Mouse (Mus musculus) heart, postnatal 0 days (tissue): ENCODE measurements at regions not wholly inside any gene's neighbourhood (a gene's known extent, or its start where the extent isn't known, plus 50 kb on each side); places are given as distances from the start of the nearest gene placed in this dataset.

Experiments used
- ATAC-seq: fragments of 200-750 bp; cut with Nextera tagmentation; 2 replicates; pipeline ENCODE4 v1.8.0; 2017; ENCODE audit warnings: low read depth, moderate number of reproducible peaks, moderate library complexity; ENCODE audit not compliant: insufficient read depth
- DNase-seq: peaks from one replicate; pipeline ENCODE4 v3.0.0-alpha.2; 2016; ENCODE audit warnings: low spot score
- H3K27ac ChIP-seq: fragments of 300-500 bp; sonication (generic); 2 replicates; pipeline ENCODE4 v1.5.1; 2014; ENCODE audit warnings: low read depth, mild to moderate bottlenecking
- H3K27me3 ChIP-seq: fragments of 300-500 bp; sonication (generic); 2 replicates; pipeline ENCODE4 v1.6.1; 2014; ENCODE audit warnings: low read length, mixed read lengths; ENCODE audit not compliant: control insufficient read depth, insufficient read depth
- H3K36me3 ChIP-seq: fragments of 300-500 bp; sonication (generic); replicated peaks from 2 replicates; pipeline ENCODE4 v1.6.1; 2014; ENCODE audit warnings: low read length, mixed read lengths; ENCODE audit not compliant: control insufficient read depth, insufficient read depth
- H3K4me1 ChIP-seq: fragments of 300-500 bp; sonication (generic); 2 replicates; pipeline ENCODE4 v1.6.1; 2014; ENCODE audit warnings: antibody characterized with exemption; ENCODE audit not compliant: control insufficient read depth, insufficient read depth
- H3K4me2 ChIP-seq: fragments of 300-500 bp; sonication (generic); 2 replicates; pipeline ENCODE4 v1.6.1; 2014; ENCODE audit warnings: low read depth, mild to moderate bottlenecking, low read length, moderate library complexity
- H3K4me3 ChIP-seq: fragments of 300-500 bp; sonication (generic); 2 replicates; pipeline ENCODE4 v1.5.1; 2014; ENCODE audit warnings: low read depth, low read length
- H3K9ac ChIP-seq: fragments of 300-500 bp; sonication (generic); replicated peaks from 2 replicates; pipeline ENCODE4 v1.6.1; 2014; ENCODE audit warnings: low read depth, low read length, mixed read lengths
- H3K9me3 ChIP-seq: fragments of 300-500 bp; sonication (generic); replicated peaks from 2 replicates; pipeline ENCODE4 v1.6.1; 2016; ENCODE audit warnings: low read length; ENCODE audit not compliant: control insufficient read depth
- CTCF ChIP-seq: IDR thresholded peaks from 2 replicates; pipeline ENCODE4 v1.5.1; 2016; ENCODE audit warnings: antibody characterized with exemption, control low read depth, low read depth
- EP300 ChIP-seq: IDR thresholded peaks from 2 replicates; pipeline ENCODE4 v1.6.1; 2016; ENCODE audit warnings: antibody characterized with exemption, low read depth
- WGBS: fragments of 180-500 bp; shearing (Covaris S2); extraction: QIAGEN DNeasy Blood & Tissue Kit; methylation state at CpG from one replicate; pipeline ENCODE4 v1.1.7; 2014; 5-methylcytosine and 5-hydroxymethylcytosine counted together

GRCm38 (mm10) chr5:12301833-12302808, 81.1 kb upstream of the Sema3d start:
- Histone ChIP-seq H3K9me3 (no peaks in the 10 kb centered on the region), H3K9ac (no peak overlapping the region), H3K4me1 (no peaks in the 10 kb centered on the region), H3K27me3 (no peaks in the 10 kb centered on the region), H3K4me2 (no peak overlapping the region), H3K36me3 (no peaks in the 10 kb centered on the region), H3K27ac (no peak overlapping the region), H3K4me3 (no peak overlapping the region)
- no peak for DNase-seq
- 43% methylated on average over 4 of the region's 4 CpGs for WGBS
- TF ChIP-seq EP300 (no peak), CTCF (no peak)
- ATAC-seq = no peak

GRCm38 (mm10) chr5:12309408-12309807, 73.8 kb upstream of the Sema3d start:
- no peak overlapping the region for H3K4me3 ChIP-seq
- no peaks in the 10 kb centered on the region for H3K36me3 ChIP-seq
- H3K4me1 ChIP-seq = no peaks in the 10 kb centered on the region
- TF ChIP-seq CTCF = no peak
- no peak for TF ChIP-seq EP300
- no peak overlapping the region for H3K27ac ChIP-seq
- H3K27me3 ChIP-seq = no peaks in the 10 kb centered on the region
- H3K9me3 ChIP-seq = no peaks in the 10 kb centered on the region
- DNase-seq = no peak
- H3K9ac ChIP-seq = no peak overlapping the region
- no peak overlapping the region for H3K4me2 ChIP-seq
- no peak for ATAC-seq

GRCm38 (mm10) chr5:12332648-12333305, 50.4 kb upstream of the Sema3d start:
- no peak for DNase-seq
- WGBS = 68% methylated on average over 4 of the region's 4 CpGs

More at GRCm38 (mm10) chr5:12332648-12333305, 50.4 kb upstream of the Sema3d start:
- Histone ChIP-seq H3K4me2 (no peak overlapping the region), H3K9me3 (no peaks in the 10 kb centered on the region), H3K9ac (no peak overlapping the region), H3K27me3 (no peaks in the 10 kb centered on the region), H3K27ac (no peak overlapping the region), H3K4me1 (no peaks in the 10 kb centered on the region), H3K36me3 (no peaks in the 10 kb centered on the region), H3K4me3 (no peak overlapping the region)
- ATAC-seq = no peak
- no peak for TF ChIP-seq EP300
- no peak for TF ChIP-seq CTCF
